Mouse (Mus musculus) liver, adult 2 months (tissue): ENCODE measurements around the gene Sesn2. TPM values are rescaled to one million over a fixed set of nuclear protein-coding genes. Genes with fewer than 3 reads are reported as not detected.

Source experiments
- DNase-seq: peaks from one replicate; pipeline ENCODE4 v3.0.0-alpha.2; 2011; ENCODE audit warnings: low read depth, low spot score; ENCODE audit errors: extremely low read depth
- H3K27ac ChIP-seq: fragments of 200-500 bp; replicated peaks from 2 replicates; pipeline ENCODE4 v1.5.1; 2012; ENCODE audit warnings: low read depth, mild to moderate bottlenecking, control low read depth, inconsistent platforms, low read length; ENCODE audit not compliant: insufficient read depth
- H3K27me3 ChIP-seq: fragments of 200-500 bp; 2 replicates; pipeline ENCODE4 v1.6.1; 2012; ENCODE audit warnings: mild to moderate bottlenecking, moderate library complexity, low read length, inconsistent platforms; ENCODE audit not compliant: control insufficient read depth, insufficient read depth
- H3K36me3 ChIP-seq: fragments of 200-500 bp; 2 replicates; pipeline ENCODE4 v1.6.1; 2012; ENCODE audit warnings: low read length, inconsistent platforms; ENCODE audit not compliant: control insufficient read depth, insufficient read depth
- H3K4me1 ChIP-seq: fragments of 200-500 bp; 2 replicates; pipeline ENCODE4 v1.6.1; 2011; ENCODE audit warnings: low read length; ENCODE audit not compliant: control insufficient read depth, insufficient read depth
- H3K4me3 ChIP-seq: fragments of 200-500 bp; 2 replicates; pipeline ENCODE4 v1.5.1; 2011; ENCODE audit warnings: low read depth, mild to moderate bottlenecking, control low read depth, low read length, moderate library complexity; ENCODE audit not compliant: insufficient read depth
- H3K79me2 ChIP-seq: fragments of 200-500 bp; 2 replicates; pipeline ENCODE4 v1.6.1; 2012; ENCODE audit warnings: inconsistent platforms, mild to moderate bottlenecking, low read length, moderate library complexity; ENCODE audit not compliant: control insufficient read depth, insufficient read depth
- H3K9ac ChIP-seq: fragments of 200-500 bp; 2 replicates; pipeline ENCODE4 v1.6.1; 2012; ENCODE audit warnings: low read depth, mild to moderate bottlenecking, control low read depth, inconsistent platforms, low read length
- CTCF ChIP-seq: fragments of 200-500 bp; IDR thresholded peaks from 2 replicates; pipeline ENCODE4 v1.5.1; 2011; ENCODE audit warnings: low read depth, low read length, control low read depth
- WGBS: fragments of 180-500 bp; shearing (Covaris S2); methylation state at CpG from one replicate; pipeline ENCODE4 v1.1.7; 2018; 5-methylcytosine and 5-hydroxymethylcytosine counted together
- polyA plus RNA-seq: library from polyadenylated mRNA; depleted of rRNA; stranded (reverse); fragments of >200 nt; gene quantifications from 2 replicates; pipeline ENCODE4 v1.2.3, GENCODE M21; 2012; rRNA removed
- total RNA-seq: library from RNA; depleted of rRNA; stranded (reverse); fragments of >200 nt; gene quantifications from 2 replicates; pipeline ENCODE4 v1.2.3, GENCODE M21; 2014; rRNA removed

Sesn2 gene
- total and polyA plus RNA-seq, 2 experiments = 2.7 to 5.5 TPM

DNA sequence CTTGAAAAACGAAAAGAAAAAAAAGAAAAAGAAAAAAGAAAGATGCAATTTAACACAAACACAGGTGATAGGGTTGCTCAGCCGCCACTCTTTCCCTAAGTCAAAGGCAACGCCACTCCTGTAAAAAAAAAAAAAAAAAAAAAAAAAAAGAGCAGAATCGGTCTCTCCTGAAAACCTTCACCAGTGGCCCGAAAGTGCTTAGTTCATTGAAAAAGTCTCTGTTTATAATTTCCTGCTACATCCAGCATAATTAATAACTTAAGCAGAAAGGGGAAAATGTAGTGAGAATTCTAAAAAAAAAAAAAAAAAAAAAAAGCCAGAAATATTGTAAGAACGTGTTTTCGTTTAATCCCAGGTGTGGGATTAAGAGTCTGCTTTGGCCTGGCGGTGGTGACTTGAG lies 65.8 kb downstream of the Sesn2 start:
- H3K36me3 ChIP-seq = no peaks in the 10 kb centered on the region
- no peak overlapping the region for H3K4me3 ChIP-seq
- no peaks in the 10 kb centered on the region for H3K79me2 ChIP-seq
- H3K4me1 ChIP-seq = no peaks in the 10 kb centered on the region
- 88% methylated on average over 8 of the region's 8 CpGs for WGBS
- H3K9ac ChIP-seq = no peak overlapping the region
- no peak for TF ChIP-seq CTCF
- H3K27me3 ChIP-seq = no peaks in the 10 kb centered on the region
- no peak for DNase-seq
- H3K27ac ChIP-seq = no peak overlapping the region

Other genes with a start within 250 kb of the Sesn2 start
- gene Gmeb1, start 248.9 kb downstream of the Sesn2 start, total RNA-seq = 3.3 and 5.4 TPM in 2 replicates
- 4.0 and 6.0 TPM in 2 replicates for gene Gmeb1, start 248.9 kb downstream of the Sesn2 start, polyA plus RNA-seq
- gene Taf12, start 236.1 kb downstream of the Sesn2 start, total RNA-seq = 5.7 and 7.5 TPM in 2 replicates
- 5.0 and 5.1 TPM in 2 replicates for gene Taf12, start 236.1 kb downstream of the Sesn2 start, polyA plus RNA-seq
- gene Rab42, start 207.1 kb downstream of the Sesn2 start, total RNA-seq = 0.40 TPM in 1 of 2 replicates, not detected in the other
- gene Rab42, start 207.1 kb downstream of the Sesn2 start, polyA plus RNA-seq = not detected in 2 replicates
- 28.3 and 29.5 TPM in 2 replicates for gene Trnau1ap, start 181.0 kb downstream of the Sesn2 start, total RNA-seq
- gene Trnau1ap, start 181.0 kb downstream of the Sesn2 start, polyA plus RNA-seq = 11.2 and 12.2 TPM in 2 replicates
- gene Rcc1, start 156.9 kb downstream of the Sesn2 start, total RNA-seq = 3.0 and 4.2 TPM in 2 replicates
- 2.8 and 4.0 TPM in 2 replicates for gene Rcc1, start 156.9 kb downstream of the Sesn2 start, polyA plus RNA-seq
- 6.6 and 8.9 TPM in 2 replicates for gene Phactr4, start 88.0 kb downstream of the Sesn2 start, total RNA-seq
- gene Phactr4, start 88.0 kb downstream of the Sesn2 start, polyA plus RNA-seq = 7.2 and 8.0 TPM in 2 replicates
- 3.8 TPM in 2 replicates for gene Med18, start 46.6 kb downstream of the Sesn2 start, total RNA-seq
- gene Med18, start 46.6 kb downstream of the Sesn2 start, polyA plus RNA-seq = 1.0 and 1.4 TPM in 2 replicates
- gene Atpif1, start 23.2 kb upstream of the Sesn2 start, total RNA-seq = 59.5 and 87.1 TPM in 2 replicates
- gene Atpif1, start 23.2 kb upstream of the Sesn2 start, polyA plus RNA-seq = 25.9 and 26.2 TPM in 2 replicates
- 17.0 and 26.1 TPM in 2 replicates for gene Dnajc8, start 25.0 kb upstream of the Sesn2 start, total RNA-seq
- gene Dnajc8, start 25.0 kb upstream of the Sesn2 start, polyA plus RNA-seq = 9.7 and 10.4 TPM in 2 replicates
- 1.0 and 1.3 TPM in 2 replicates for gene Ptafr, start 53.6 kb upstream of the Sesn2 start, total RNA-seq
- 0.73 and 1.0 TPM in 2 replicates for gene Ptafr, start 53.6 kb upstream of the Sesn2 start, polyA plus RNA-seq
- 6.7 and 6.8 TPM in 2 replicates for gene Eya3, start 128.5 kb upstream of the Sesn2 start, total RNA-seq
- 9.0 and 9.2 TPM in 2 replicates for gene Eya3, start 128.5 kb upstream of the Sesn2 start, polyA plus RNA-seq
- gene Xkr8, start 222.0 kb upstream of the Sesn2 start, total RNA-seq = 3.0 and 6.1 TPM in 2 replicates
- 5.9 and 10.1 TPM in 2 replicates for gene Xkr8, start 222.0 kb upstream of the Sesn2 start, polyA plus RNA-seq
- 0.34 and 0.65 TPM in 2 replicates for gene Smpdl3b, start 246.8 kb upstream of the Sesn2 start, total RNA-seq
- gene Smpdl3b, start 246.8 kb upstream of the Sesn2 start, polyA plus RNA-seq = 0.16 and 0.34 TPM in 2 replicates